Mouse (Mus musculus) midbrain, postnatal 0 days (tissue): ENCODE results near the gene Sycn. TPM values are rescaled to one million over a fixed set of nuclear protein-coding genes. Genes with fewer than 3 reads are reported as not detected.

Experiments used
- ATAC-seq: fragments of 200-750 bp; cut with Nextera tagmentation; 2 replicates; pipeline ENCODE4 v1.8.0; 2017; ENCODE audit warnings: moderate number of reproducible peaks, mild to moderate bottlenecking, moderate TSS enrichment, moderate library complexity; ENCODE audit not compliant: low FRiP score
- DNase-seq: peaks from one replicate; pipeline ENCODE4 v3.0.0-alpha.2; 2015; ENCODE audit warnings: low spot score
- H3K27ac ChIP-seq: fragments of 300-500 bp; sonication (generic); 2 replicates; pipeline ENCODE4 v1.5.1; 2014; ENCODE audit warnings: low read depth, mild to moderate bottlenecking, low read length, mixed read lengths
- H3K27me3 ChIP-seq: fragments of 300-500 bp; sonication (generic); 2 replicates; pipeline ENCODE4 v1.6.1; 2014; ENCODE audit warnings: low read length, control low read depth, mixed read lengths; ENCODE audit not compliant: insufficient read depth
- H3K36me3 ChIP-seq: fragments of 300-500 bp; sonication (generic); 2 replicates; pipeline ENCODE4 v1.6.1; 2014; ENCODE audit warnings: low read length, control low read depth, mixed read lengths; ENCODE audit not compliant: insufficient read depth
- H3K4me1 ChIP-seq: fragments of 300-500 bp; sonication (generic); 2 replicates; pipeline ENCODE4 v1.6.1; 2014; ENCODE audit warnings: mild to moderate bottlenecking, control low read depth, antibody characterized with exemption, low read length, mixed read lengths; ENCODE audit not compliant: insufficient read depth
- H3K4me2 ChIP-seq: fragments of 300-500 bp; sonication (generic); 2 replicates; pipeline ENCODE4 v1.6.1; 2014; ENCODE audit warnings: low read depth, mild to moderate bottlenecking, low read length, mixed read lengths; ENCODE audit not compliant: poor library complexity, severe bottlenecking
- H3K4me3 ChIP-seq: fragments of 300-500 bp; sonication (generic); 2 replicates; pipeline ENCODE4 v1.5.1; 2014; ENCODE audit warnings: low read depth, mild to moderate bottlenecking, low read length, moderate library complexity
- H3K9ac ChIP-seq: fragments of 300-500 bp; sonication (generic); replicated peaks from 2 replicates; pipeline ENCODE4 v1.6.1; 2014; ENCODE audit warnings: mild to moderate bottlenecking, low read length, moderate library complexity, mixed read lengths; ENCODE audit not compliant: poor library complexity, severe bottlenecking
- H3K9me3 ChIP-seq: fragments of 300-500 bp; sonication (generic); 2 replicates; pipeline ENCODE4 v1.6.1; 2016; ENCODE audit warnings: low read length, control low read depth
- CTCF ChIP-seq: IDR thresholded peaks from 2 replicates; pipeline ENCODE4 v1.5.1; 2016; ENCODE audit warnings: antibody characterized with exemption, mild to moderate bottlenecking
- whole genome bisulfite sequencing: fragments of 180-500 bp; shearing (Covaris S2); extraction: QIAGEN DNeasy Blood & Tissue Kit; methylation state at CpG from one replicate; pipeline ENCODE4 v1.1.7; 2014; 5-methylcytosine and 5-hydroxymethylcytosine counted together
- polyA plus RNA-seq: library from polyadenylated mRNA; unstranded; fragments of >200 nt; fragmentation: Nextera tagmentation; extraction: Ambion mirVana; gene quantifications from 2 replicates; pipeline ENCODE4 v1.2.1, GENCODE M21; 2015
- total RNA-seq: library from RNA; depleted of rRNA; stranded (reverse); fragments of >200 nt; gene quantifications from 2 replicates; pipeline ENCODE4 v1.2.3, GENCODE M21; 2014

Sycn gene
- total and polyA plus RNA-seq, 2 experiments from 2014 or later = not detected

GRCm38 (mm10) chr7:28570982-28571682 lies 30.4 kb downstream of the Sycn start:
- no peak overlapping the region for H3K9ac ChIP-seq
- H3K9me3 ChIP-seq = no peaks in the 10 kb centered on the region
- TF ChIP-seq CTCF = no peak
- peak; percentile 44 for DNase-seq
- peaks cover 20% of the 10 kb centered on the region for H3K36me3 ChIP-seq
- no peaks in the 10 kb centered on the region for H3K4me1 ChIP-seq
- no peak overlapping the region for H3K4me2 ChIP-seq
- no peak overlapping the region for H3K4me3 ChIP-seq
- no peaks in the 10 kb centered on the region for H3K27me3 ChIP-seq
- 46% methylated on average over 5 of the region's 5 CpGs for WGBS
- no peak overlapping the region for H3K27ac ChIP-seq
- no peak for ATAC-seq

DNA sequence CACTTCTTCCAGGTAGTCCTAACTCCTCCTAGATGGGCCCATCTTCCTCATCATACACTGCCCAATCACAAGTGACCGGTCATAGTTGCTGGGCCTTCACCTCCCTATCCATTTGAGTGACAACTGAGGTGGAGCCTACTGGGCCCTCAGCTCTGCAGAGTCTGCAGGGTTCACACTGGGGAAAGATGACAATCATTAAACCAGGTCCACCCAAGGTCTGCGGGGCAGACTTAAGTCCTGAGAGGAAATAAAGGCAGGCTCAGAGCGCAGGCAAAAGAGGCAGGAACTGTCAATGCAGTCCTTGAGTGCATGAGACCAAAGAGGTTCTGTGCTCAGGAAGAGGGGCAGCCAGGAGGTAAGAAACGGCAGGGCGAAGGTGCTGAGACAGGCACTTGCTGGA lies 32.0 kb downstream of the Sycn start:
- no peak overlapping the region for H3K4me3 ChIP-seq
- peaks cover 5% of the 10 kb centered on the region for H3K36me3 ChIP-seq
- ATAC-seq (no peak), DNase-seq (no peak)
- no peaks in the 10 kb centered on the region for H3K4me1 ChIP-seq
- no peak overlapping the region for H3K9ac ChIP-seq
- no peak overlapping the region for H3K27ac ChIP-seq
- no peaks in the 10 kb centered on the region for H3K27me3 ChIP-seq
- no peak for TF ChIP-seq CTCF
- H3K9me3 ChIP-seq = no peaks in the 10 kb centered on the region
- H3K4me2 ChIP-seq = no peak overlapping the region
- WGBS = 92% methylated on average over 5 of the region's 5 CpGs

DNA sequence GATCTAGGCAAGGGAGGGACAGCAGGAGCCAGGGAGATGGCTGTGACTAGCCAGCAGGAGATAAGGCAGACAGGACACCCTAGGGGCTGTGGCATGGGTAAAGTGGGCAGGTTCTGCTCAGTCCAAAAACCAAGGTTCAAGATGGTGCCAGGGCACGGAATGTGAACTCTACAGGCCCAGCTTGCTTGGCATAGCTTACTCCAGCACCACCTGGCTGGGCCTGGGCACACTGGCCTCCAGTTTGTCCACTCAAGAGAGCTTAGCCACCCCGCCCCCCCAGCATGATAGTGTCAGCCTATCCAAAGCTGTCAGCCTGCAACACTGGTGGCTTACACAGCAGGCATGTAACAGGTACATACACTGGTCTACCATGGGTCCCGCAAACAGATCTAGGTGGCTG lies 32.6 kb downstream of the Sycn start:
- no peak for DNase-seq
- Histone ChIP-seq H3K27me3 (no peaks in the 10 kb centered on the region), H3K4me3 (no peak overlapping the region), H3K9ac (no peak overlapping the region), H3K4me2 (no peak overlapping the region), H3K27ac (no peak overlapping the region), H3K36me3 (peaks cover 3% of the 10 kb centered on the region; the same call in 1 of the 2 replicates), H3K4me1 (no peaks in the 10 kb centered on the region), H3K9me3 (no peaks in the 10 kb centered on the region)
- ATAC-seq = no peak
- 96% methylated on average over 3 of the region's 3 CpGs for WGBS
- no peak for TF ChIP-seq CTCF

- no peak overlapping the region for H3K4me3 ChIP-seq
- no peak overlapping the region for H3K4me2 ChIP-seq
- no peak for DNase-seq
- H3K4me1 ChIP-seq = no peaks in the 10 kb centered on the region
- no peak for TF ChIP-seq CTCF
- 96% methylated on average over 11 of the region's 11 CpGs for WGBS
- H3K9me3 ChIP-seq = no peaks in the 10 kb centered on the region
- no peak overlapping the region for H3K9ac ChIP-seq
- H3K36me3 ChIP-seq = no peaks in the 10 kb centered on the region
- no peak overlapping the region for H3K27ac ChIP-seq
- ATAC-seq = no peak
- H3K27me3 ChIP-seq = no peaks in the 10 kb centered on the region
These were observed 34.9 kb downstream of the Sycn start for GRCm38 (mm10) chr7:28575597-28575996.

- Histone ChIP-seq H3K27ac (no peak overlapping the region), H3K4me1 (no peaks in the 10 kb centered on the region), H3K27me3 (no peaks in the 10 kb centered on the region), H3K9me3 (no peaks in the 10 kb centered on the region), H3K36me3 (no peaks in the 10 kb centered on the region), H3K4me2 (no peak overlapping the region), H3K9ac (no peak overlapping the region), H3K4me3 (no peak overlapping the region)
- 76% methylated on average over 5 of the region's 5 CpGs for WGBS
- no peak for TF ChIP-seq CTCF
- ATAC-seq (0 out of 2 replicates have a peak, but pooled peaks have one; percentile 32), DNase-seq (peak; percentile 64)
These were observed 35.7 kb downstream of the Sycn start for GRCm38 (mm10) chr7:28576271-28576914.

GRCm38 (mm10) chr7:28577826-28578542 lies 37.3 kb downstream of the Sycn start:
- Histone ChIP-seq H3K27ac (no peak overlapping the region), H3K4me1 (no peaks in the 10 kb centered on the region), H3K9ac (no peak overlapping the region), H3K9me3 (no peaks in the 10 kb centered on the region), H3K4me3 (no peak overlapping the region), H3K27me3 (no peaks in the 10 kb centered on the region), H3K36me3 (no peaks in the 10 kb centered on the region), H3K4me2 (no peak overlapping the region)
- TF ChIP-seq CTCF = no peak
- ATAC-seq = no peak
- 90% methylated on average over 9 of the region's 9 CpGs for WGBS
- DNase-seq = no peak
